Mouse (Mus musculus) activated CD4-positive, CD25-positive, alpha-beta regulatory T cell, adult 9 weeks (primary cell): ENCODE data around the gene Nat8f3. TPM values are rescaled to one million over a fixed set of nuclear protein-coding genes. Genes with fewer than 3 reads are reported as not detected.

ENCODE experiments used
- polyA plus RNA-seq: library from polyadenylated mRNA; unstranded; fragments of 100-300 nt; shearing (Covaris generic); gene quantifications from one replicate; pipeline ENCODE4 v1.2.1, GENCODE M21; 2017

The Nat8f3 gene
- not detected for polyA plus RNA-seq

GRCm38 (mm10) chr6:85765532-85765931 is at the start of gene Nat8f3:
Gene Nat8f3 (minus strand): TSS chr6:85765754.

GRCm38 (mm10) chr6:85713105-85713504 is 52.4 kb downstream of the Nat8f3 start, which contains the start of gene Nat8f7:
Gene Nat8f7 (minus strand): TSS chr6:85713205.

Other genes starting within 250 kb of the Nat8f3 start
- gene Alms1, start 178.2 kb downstream of the Nat8f3 start, polyA plus RNA-seq = 2.3 TPM
- not detected for gene Nat8f7, start 52.5 kb downstream of the Nat8f3 start, polyA plus RNA-seq
- not detected for gene Nat8f6, start 55.2 kb upstream of the Nat8f3 start, polyA plus RNA-seq
- not detected for gene Nat8f5, start 55.2 kb upstream of the Nat8f3 start, polyA plus RNA-seq
- not detected for gene Nat8, start 66.3 kb upstream of the Nat8f3 start, polyA plus RNA-seq
- gene Nat8f2, start 103.4 kb upstream of the Nat8f3 start, polyA plus RNA-seq = not detected
- gene Nat8f4, start 139.1 kb upstream of the Nat8f3 start, polyA plus RNA-seq = 7.3 TPM
- 51.9 TPM for gene Tprkb, start 146.1 kb upstream of the Nat8f3 start, polyA plus RNA-seq
- gene Nat8f1, start 149.9 kb upstream of the Nat8f3 start, polyA plus RNA-seq = 11.3 TPM
- 249 TPM for gene Dusp11, start 195.9 kb upstream of the Nat8f3 start, polyA plus RNA-seq